Mouse (Mus musculus): ENCODE results near the gene Lpgat1.

The Lpgat1 gene

GRCm38 (mm10) chr1:191805788-191806187 is 88.2 kb downstream of the Lpgat1 start:
- no peak for DNase-seq (ENCODE audit: low spot score in 2 of 2)

- no peak for DNase-seq (ENCODE audit: low spot score in 2 of 2)
Observed at GRCm38 (mm10) chr1:191806740-191807139, 89.1 kb downstream of the Lpgat1 start.

GRCm38 (mm10) chr1:191807979-191808378 is 90.3 kb downstream of the Lpgat1 start:
- no peak for DNase-seq (ENCODE audit: low spot score in 2 of 2)

GRCm38 (mm10) chr1:191808688-191809223 is 91.1 kb downstream of the Lpgat1 start:
- peak; percentile 42 to 51 for DNase-seq (ENCODE audit: low spot score in 2 of 2)

GRCm38 (mm10) chr1:191811774-191812173 is 94.1 kb downstream of the Lpgat1 start:
- DNase-seq (ENCODE audit: low spot score in 2 of 2) = no peak

- DNase-seq (ENCODE audit: low spot score in 2 of 2) = no peak
Observed at GRCm38 (mm10) chr1:191812949-191813691, 95.5 kb downstream of the Lpgat1 start.

GRCm38 (mm10) chr1:191814240-191814639 is 96.6 kb downstream of the Lpgat1 start:
- DNase-seq (ENCODE audit: low spot score in 2 of 2) = no peak

- DNase-seq (ENCODE audit: low spot score in 2 of 2) = no peak
Observed at GRCm38 (mm10) chr1:191814935-191815334, 97.3 kb downstream of the Lpgat1 start.

GRCm38 (mm10) chr1:191816596-191816995 is 99.0 kb downstream of the Lpgat1 start:
- no peak for DNase-seq (ENCODE audit: low spot score in 2 of 2)

- peak; percentile 87 to 91 for DNase-seq (ENCODE audit: low spot score in 2 of 2)
Observed at GRCm38 (mm10) chr1:191817418-191818144, 99.9 kb downstream of the Lpgat1 start.

GRCm38 (mm10) chr1:191818145-191818631 is 100.6 kb downstream of the Lpgat1 start:
- DNase-seq (ENCODE audit: low spot score in 2 of 2) = no peak

GRCm38 (mm10) chr1:191819026-191819425 is 101.4 kb downstream of the Lpgat1 start:
- DNase-seq (ENCODE audit: low spot score in 2 of 2) = no peak

- DNase-seq (ENCODE audit: low spot score in 2 of 2) = no peak
Observed at GRCm38 (mm10) chr1:191820951-191821325, 103.3 kb downstream of the Lpgat1 start.

- peak; percentile 98 to 99 for DNase-seq (ENCODE audit: low spot score in 2 of 2)
Observed at GRCm38 (mm10) chr1:191821326-191822091, 103.9 kb downstream of the Lpgat1 start, which contains the start of gene Nek2. TSS of gene Nek2 (plus strand) at chr1:191821444.

GRCm38 (mm10) chr1:191829124-191829523 is 111.5 kb downstream of the Lpgat1 start:
- peak in 1 of 2 experiments; percentile 16 for DNase-seq (ENCODE audit: low spot score in 2 of 2)

GRCm38 (mm10) chr1:191833396-191833795 is 115.8 kb downstream of the Lpgat1 start:
- no peak for DNase-seq (ENCODE audit: low spot score in 2 of 2)
